Comparison of ENCODE assay signal across 8 mouse cellular contexts in genomic region chr2:168229116-168230025, GRCm38 (mm10). TPM values are rescaled to one million over a fixed set of nuclear protein-coding genes. Genes with fewer than 3 reads are reported as not detected.
DNase-seq lines count a peak whose midpoint lies in the region; ATAC-seq and TF ChIP-seq lines count a peak whose summit lies in the region.

No protein-coding gene starts in this region.

- peak overlapping the region; percentile 87 for H3K9ac ChIP-seq in neural tube, embryonic 11.5 days (ENCODE audit: low read length)
- peak overlapping the region; percentile 86 for H3K9ac ChIP-seq in forebrain, embryonic 13.5 days
- H3K9ac ChIP-seq in hindbrain, embryonic 13.5 days = peak overlapping the region; percentile 96

- peak overlapping the region; percentile 90 for H3K4me2 ChIP-seq in neural tube, embryonic 11.5 days (ENCODE audit: low read depth)
- peak overlapping the region; percentile 100 for H3K4me2 ChIP-seq in forebrain, embryonic 13.5 days
- peak overlapping the region; percentile 99 for H3K4me2 ChIP-seq in hindbrain, embryonic 13.5 days

- DNase-seq in neural tube, embryonic 11.5 days (ENCODE audit: low spot score) = peak; percentile 28
- no peak for DNase-seq in neural tube, embryonic 10.5 days (ENCODE audit: extremely low spot score, low spot score)
- peak; percentile 57 for DNase-seq in adrenal gland, postnatal 25 days
- peak; percentile 49 to 53 for DNase-seq in left cerebral cortex, postnatal 36 days (ENCODE audit: low spot score in 2 of 2)

- no peaks in the 10 kb centered on the region for H3K27me3 ChIP-seq in neural tube, embryonic 11.5 days (ENCODE audit: control insufficient read depth, insufficient read depth, low read length)
- H3K27me3 ChIP-seq in forebrain, embryonic 13.5 days = no peaks in the 10 kb centered on the region
- H3K27me3 ChIP-seq in hindbrain, embryonic 13.5 days = no peaks in the 10 kb centered on the region
- H3K27me3 ChIP-seq in testis, adult 2 months (ENCODE audit: control insufficient read depth, insufficient read depth, low read length) = no peaks in the 10 kb centered on the region

- intact Hi-C loops in left cerebral cortex, postnatal 36 days (cut with DNase I) = no loop called here

- 0 out of 2 replicates have a peak, but pooled peaks have one; percentile 11 for ATAC-seq in neural tube, embryonic 11.5 days (ENCODE audit: insufficient read depth, low FRiP score, low TSS enrichment)
- ATAC-seq in forebrain, embryonic 13.5 days = 0 out of 2 replicates have a peak, but pooled peaks have one; percentile 7
- no peak for ATAC-seq in hindbrain, embryonic 13.5 days (ENCODE audit: low FRiP score)
- peak; percentile 49 for ATAC-seq in megakaryocyte progenitor cell, adult 5-6 weeks (replicated peaks; ENCODE audit: poor library complexity)

- peak overlapping the region; percentile 100 for H3K4me3 ChIP-seq in neural tube, embryonic 11.5 days (ENCODE audit: low read depth, low read length)
- H3K4me3 ChIP-seq in forebrain, embryonic 13.5 days = peak overlapping the region; percentile 94
- peak overlapping the region; percentile 100 for H3K4me3 ChIP-seq in hindbrain, embryonic 13.5 days
- H3K4me3 ChIP-seq in testis, adult 2 months (ENCODE audit: control insufficient read depth, low read depth, low read length) = peak overlapping the region; percentile 98

- H3K36me3 ChIP-seq in neural tube, embryonic 11.5 days (ENCODE audit: control insufficient read depth, insufficient read depth, low read length) = peaks cover 8% of the 10 kb centered on the region
- H3K36me3 ChIP-seq in forebrain, embryonic 13.5 days (ENCODE audit: poor library complexity, severe bottlenecking) = peaks cover 44% of the 10 kb centered on the region
- H3K36me3 ChIP-seq in hindbrain, embryonic 13.5 days = peaks cover 36% of the 10 kb centered on the region
- H3K36me3 ChIP-seq in testis, adult 2 months (ENCODE audit: control insufficient read depth, insufficient read depth, low read length) = no peaks in the 10 kb centered on the region; the same call in 1 of the 2 replicates

- no peak for TF ChIP-seq POLR2A in testis, adult 2 months (IDR thresholded peaks at IDR 0.05; ENCODE audit: control insufficient read depth, low read depth, low read length)

- TF ChIP-seq CTCF in testis, adult 2 months (IDR thresholded peaks at IDR 0.05; ENCODE audit: control insufficient read depth, insufficient read depth, insufficient replicate concordance, low read depth, low read length) = no peak

- peaks cover 15% of the 10 kb centered on the region for H3K4me1 ChIP-seq in neural tube, embryonic 11.5 days (ENCODE audit: control insufficient read depth, insufficient read depth, low read length)
- peaks cover 37% of the 10 kb centered on the region for H3K4me1 ChIP-seq in forebrain, embryonic 13.5 days
- H3K4me1 ChIP-seq in hindbrain, embryonic 13.5 days (replicated peaks) = peaks cover 46% of the 10 kb centered on the region
- peaks cover 8% of the 10 kb centered on the region for H3K4me1 ChIP-seq in testis, adult 2 months (ENCODE audit: control insufficient read depth, insufficient read depth, low read length)

- WGBS in neural tube, embryonic 11.5 days = 19% methylated on average over 41 of the region's 41 CpGs
- 21% methylated on average over 41 of the region's 41 CpGs for WGBS in forebrain, embryonic 13.5 days
- 21% methylated on average over 41 of the region's 41 CpGs for WGBS in hindbrain, embryonic 13.5 days

- peak overlapping the region; percentile 75; the same call in 1 of the 2 replicates for H3K27ac ChIP-seq in neural tube, embryonic 11.5 days (ENCODE audit: low read depth, low read length)
- peak overlapping the region; percentile 90; the same call in 1 of the 2 replicates for H3K27ac ChIP-seq in forebrain, embryonic 13.5 days
- peak overlapping the region; percentile 95 for H3K27ac ChIP-seq in hindbrain, embryonic 13.5 days
- peak overlapping the region; percentile 97 for H3K27ac ChIP-seq in testis, adult 2 months (ENCODE audit: control insufficient read depth, insufficient read depth, low read depth, low read length)

- no peaks in the 10 kb centered on the region for H3K9me3 ChIP-seq in neural tube, embryonic 11.5 days (ENCODE audit: control insufficient read depth, low read length)
- H3K9me3 ChIP-seq in forebrain, embryonic 13.5 days (replicated peaks) = no peaks in the 10 kb centered on the region
- H3K9me3 ChIP-seq in hindbrain, embryonic 13.5 days = no peaks in the 10 kb centered on the region

RNA-seq across cellular contexts. Expression of gene Gm20716, which starts 0.8 kb away (rescaled TPM):
- 26.5 and 26.8 TPM in 2 replicates for polyA plus RNA-seq in neural tube, embryonic 11.5 days (2014; fragmentation: Nextera tagmentation; extraction: Ambion mirVana)
- total RNA-seq in adrenal gland, postnatal 25 days (2021) = 27.1 and 34.8 TPM in 2 replicates
- 26.9 and 32.7 TPM in 2 replicates for polyA plus RNA-seq in forebrain, embryonic 13.5 days (2015; fragmentation: Nextera tagmentation; extraction: Ambion mirVana)
- 23.1 and 25.4 TPM in 2 replicates for polyA plus RNA-seq in hindbrain, embryonic 13.5 days (2015; fragmentation: Nextera tagmentation; extraction: Ambion mirVana)
- total RNA-seq in left cerebral cortex, postnatal 36 days (2021) = 10 to 100 TPM; 25.8 to 37.3 TPM
- 53.3 and 58.6 TPM in 2 replicates for total RNA-seq in megakaryocyte progenitor cell, adult 5-6 weeks (2015)
- total RNA-seq in megakaryocyte progenitor cell, adult 5-6 weeks (2017) = 34.5 and 42.4 TPM in 2 replicates
- polyA plus RNA-seq in testis, adult 2 months (2012; rRNA removed) = 14.0 and 20.7 TPM in 2 replicates

RNA-seq across cellular contexts. Expression of gene Dpm1, which starts 1.0 kb away (rescaled TPM):
- polyA plus RNA-seq in neural tube, embryonic 11.5 days (2014; fragmentation: Nextera tagmentation; extraction: Ambion mirVana) = 48.7 and 54.0 TPM in 2 replicates
- total RNA-seq in adrenal gland, postnatal 25 days (2021) = 95.1 and 156 TPM in 2 replicates
- 66.4 and 77.3 TPM in 2 replicates for polyA plus RNA-seq in forebrain, embryonic 13.5 days (2015; fragmentation: Nextera tagmentation; extraction: Ambion mirVana)
- polyA plus RNA-seq in hindbrain, embryonic 13.5 days (2015; fragmentation: Nextera tagmentation; extraction: Ambion mirVana) = 70.4 and 71.3 TPM in 2 replicates
- total RNA-seq in left cerebral cortex, postnatal 36 days (2021) = 10 to 100 TPM; 54.0 to 74.1 TPM
- total RNA-seq in megakaryocyte progenitor cell, adult 5-6 weeks (2015) = 68.8 and 70.7 TPM in 2 replicates
- 68.9 and 69.7 TPM in 2 replicates for total RNA-seq in megakaryocyte progenitor cell, adult 5-6 weeks (2017)
- 30.2 and 35.8 TPM in 2 replicates for polyA plus RNA-seq in testis, adult 2 months (2012; rRNA removed)

RNA-seq across cellular contexts. Expression of gene Mocs3, which starts 1.1 kb away (rescaled TPM):
- polyA plus RNA-seq in neural tube, embryonic 11.5 days (2014; fragmentation: Nextera tagmentation; extraction: Ambion mirVana) = 8.2 and 8.9 TPM in 2 replicates
- total RNA-seq in adrenal gland, postnatal 25 days (2021) = 13.8 and 16.0 TPM in 2 replicates
- 5.8 and 7.0 TPM in 2 replicates for polyA plus RNA-seq in forebrain, embryonic 13.5 days (2015; fragmentation: Nextera tagmentation; extraction: Ambion mirVana)
- polyA plus RNA-seq in hindbrain, embryonic 13.5 days (2015; fragmentation: Nextera tagmentation; extraction: Ambion mirVana) = 7.0 and 7.7 TPM in 2 replicates
- 10 to 100 TPM; 17.5 to 21.3 TPM for total RNA-seq in left cerebral cortex, postnatal 36 days (2021)
- 7.8 and 10.9 TPM in 2 replicates for total RNA-seq in megakaryocyte progenitor cell, adult 5-6 weeks (2015)
- 2.6 TPM in 2 replicates for total RNA-seq in megakaryocyte progenitor cell, adult 5-6 weeks (2017)
- polyA plus RNA-seq in testis, adult 2 months (2012; rRNA removed) = 33.8 and 41.3 TPM in 2 replicates

RNA-seq across cellular contexts. Expression of gene Adnp, which starts 22.5 kb away (rescaled TPM):
- 14.1 and 14.2 TPM in 2 replicates for polyA plus RNA-seq in neural tube, embryonic 11.5 days (2014; fragmentation: Nextera tagmentation; extraction: Ambion mirVana)
- total RNA-seq in adrenal gland, postnatal 25 days (2021) = 61.3 and 81.5 TPM in 2 replicates
- polyA plus RNA-seq in forebrain, embryonic 13.5 days (2015; fragmentation: Nextera tagmentation; extraction: Ambion mirVana) = 2.5 and 4.0 TPM in 2 replicates
- polyA plus RNA-seq in hindbrain, embryonic 13.5 days (2015; fragmentation: Nextera tagmentation; extraction: Ambion mirVana) = 3.1 and 3.5 TPM in 2 replicates
- total RNA-seq in left cerebral cortex, postnatal 36 days (2021) = 10 to 100 TPM; 80.9 to 85.3 TPM
- total RNA-seq in megakaryocyte progenitor cell, adult 5-6 weeks (2015) = 23.3 and 27.9 TPM in 2 replicates
- 0.33 and 1.4 TPM in 2 replicates for total RNA-seq in megakaryocyte progenitor cell, adult 5-6 weeks (2017)
- 23.8 and 26.7 TPM in 2 replicates for polyA plus RNA-seq in testis, adult 2 months (2012; rRNA removed)

RNA-seq across cellular contexts. Expression of gene Kcng1, which starts 52.2 kb away (rescaled TPM):
- 0.34 and 0.52 TPM in 2 replicates for polyA plus RNA-seq in neural tube, embryonic 11.5 days (2014; fragmentation: Nextera tagmentation; extraction: Ambion mirVana)
- total RNA-seq in adrenal gland, postnatal 25 days (2021) = 0.06 TPM in 1 of 2 replicates, not detected in the other
- 9.0 and 12.1 TPM in 2 replicates for polyA plus RNA-seq in forebrain, embryonic 13.5 days (2015; fragmentation: Nextera tagmentation; extraction: Ambion mirVana)
- 0.99 and 1.1 TPM in 2 replicates for polyA plus RNA-seq in hindbrain, embryonic 13.5 days (2015; fragmentation: Nextera tagmentation; extraction: Ambion mirVana)
- total RNA-seq in left cerebral cortex, postnatal 36 days (2021) = 10 to 100 TPM; 25.4 to 38.6 TPM
- total RNA-seq in megakaryocyte progenitor cell, adult 5-6 weeks (2015) = 2.4 and 2.7 TPM in 2 replicates
- total RNA-seq in megakaryocyte progenitor cell, adult 5-6 weeks (2017) = 0.42 and 1.0 TPM in 2 replicates
- polyA plus RNA-seq in testis, adult 2 months (2012; rRNA removed) = 6.9 and 7.3 TPM in 2 replicates
